Mouse (Mus musculus) bone marrow macrophage, adult 2 months (primary cell): ENCODE measurements at regions not wholly inside any gene's neighbourhood (a gene's known extent, or its start where the extent isn't known, plus 50 kb on each side); places are given as distances from the start of the nearest gene placed in this dataset.

ENCODE experiments used
- CTCF ChIP-seq: IDR thresholded peaks from 2 replicates; pipeline ENCODE4 v1.5.1; 2012; ENCODE audit warnings: low read depth, mild to moderate bottlenecking, low read length, moderate library complexity
- POLR2A ChIP-seq: IDR thresholded peaks from 2 replicates; pipeline ENCODE4 v1.6.1; 2012; ENCODE audit warnings: mild to moderate bottlenecking, low read depth, low read length, borderline replicate concordance

DNA sequence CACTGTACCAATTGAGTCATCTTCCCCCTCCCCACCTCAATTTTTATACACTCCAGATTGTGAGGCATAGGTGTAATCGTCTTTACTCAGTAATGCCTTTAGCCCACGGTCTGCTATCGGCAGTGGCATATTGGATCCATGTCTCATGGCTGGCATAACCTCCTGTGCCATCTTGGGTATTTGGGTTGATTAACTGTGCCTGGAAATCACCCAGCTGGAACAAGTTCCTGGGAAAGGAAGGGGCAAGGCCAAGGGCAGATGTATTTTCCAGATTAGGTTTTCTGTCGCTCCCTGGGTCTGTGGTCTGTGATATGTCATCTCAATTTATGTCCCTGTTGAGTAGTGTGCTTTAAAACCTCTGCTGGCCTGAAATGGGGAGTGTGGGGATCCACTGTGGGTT, 158.2 kb downstream of the Glrx3 start:
- no peak for TF ChIP-seq CTCF
- no peak for TF ChIP-seq POLR2A
